Mouse (Mus musculus) heart, postnatal 36 days (tissue): Measurements from ENCODE around the gene Exosc5. TPM values are rescaled to one million over a fixed set of nuclear protein-coding genes. Genes with fewer than 3 reads are reported as not detected.

Source experiments
- DNase-seq, 2 experiments: peaks; one replicate each; pipeline ENCODE4 v3.0.0; 2021 to 2022
- intact Hi-C: fragments of 180-260 bp; cut with DNase I; formaldehyde crosslinking; loops from one replicate; pipeline ENCODE4 v1.15.1; 2025
- total RNA-seq, 2 experiments: library from RNA; stranded (reverse); gene quantifications; 2 replicates each; pipeline ENCODE4 v1.2.3; 2021

The Exosc5 gene
- total RNA-seq, 2 experiments from 2014 or later: 16.0 to 18.9 TPM

DNA sequence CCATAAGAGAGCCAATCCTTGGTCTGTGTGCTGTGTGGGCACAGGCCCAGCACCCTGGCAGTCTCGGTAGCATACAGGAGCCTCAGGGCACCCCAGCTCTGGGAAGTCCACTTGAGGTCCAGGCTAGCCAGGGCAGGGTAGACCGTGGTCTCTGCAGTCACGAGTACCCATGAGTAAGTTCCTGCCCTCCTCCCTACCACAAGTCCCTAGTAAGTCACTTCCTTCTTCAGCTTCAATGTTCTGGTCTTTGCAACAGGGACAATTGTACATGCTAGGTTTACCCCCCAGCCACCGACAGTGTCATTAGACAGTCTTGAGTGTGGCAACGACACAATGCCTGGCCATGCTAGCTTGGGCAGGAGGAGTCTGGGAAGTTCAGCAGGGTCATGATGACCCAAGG lies 26.3 kb upstream of the Exosc5 start:
- intact Hi-C loops: no loop called here
- no peak for DNase-seq

DNA sequence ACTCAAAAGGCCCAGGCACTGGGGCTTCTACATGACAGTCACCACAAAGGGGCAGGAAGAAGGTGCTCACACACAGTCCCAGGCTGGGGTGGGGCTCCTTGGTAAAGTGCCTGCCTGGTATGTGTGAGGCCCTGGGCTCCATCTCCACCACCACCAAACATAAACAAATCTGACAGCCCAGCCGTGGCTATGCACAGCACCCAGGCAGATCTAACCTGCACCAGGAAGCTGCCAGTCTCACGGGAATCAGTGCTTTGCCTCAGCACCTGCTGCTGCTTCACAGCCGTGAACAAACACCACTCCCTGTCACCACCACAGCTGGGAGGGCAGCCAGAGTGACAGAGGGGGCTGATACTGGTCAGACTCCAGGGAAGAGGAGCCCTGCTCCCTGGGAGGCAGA lies 22.6 kb upstream of the Exosc5 start:
- no peak for DNase-seq
- intact Hi-C loops: no loop called here

DNA sequence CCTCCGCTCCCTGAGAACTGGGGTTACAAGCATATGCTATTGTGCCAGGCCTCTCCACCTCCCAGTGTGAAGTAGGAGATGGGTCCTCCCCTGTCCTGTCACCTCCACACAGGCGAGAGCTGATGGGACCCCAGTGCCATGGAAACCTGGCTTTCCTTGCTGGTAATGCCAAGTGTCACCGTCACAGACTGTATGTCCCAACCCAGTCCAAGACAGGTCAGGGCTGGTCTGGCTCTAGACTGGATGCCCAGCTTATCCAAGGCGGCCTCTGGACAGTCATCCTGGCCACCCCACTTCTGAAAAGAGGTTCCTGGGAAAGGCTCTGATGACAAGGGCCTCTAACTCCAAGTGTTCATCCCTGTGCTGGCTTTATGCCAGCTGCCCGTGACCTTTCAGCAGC lies 21.9 kb upstream of the Exosc5 start:
- intact Hi-C loops: no loop called here
- no peak for DNase-seq

DNA sequence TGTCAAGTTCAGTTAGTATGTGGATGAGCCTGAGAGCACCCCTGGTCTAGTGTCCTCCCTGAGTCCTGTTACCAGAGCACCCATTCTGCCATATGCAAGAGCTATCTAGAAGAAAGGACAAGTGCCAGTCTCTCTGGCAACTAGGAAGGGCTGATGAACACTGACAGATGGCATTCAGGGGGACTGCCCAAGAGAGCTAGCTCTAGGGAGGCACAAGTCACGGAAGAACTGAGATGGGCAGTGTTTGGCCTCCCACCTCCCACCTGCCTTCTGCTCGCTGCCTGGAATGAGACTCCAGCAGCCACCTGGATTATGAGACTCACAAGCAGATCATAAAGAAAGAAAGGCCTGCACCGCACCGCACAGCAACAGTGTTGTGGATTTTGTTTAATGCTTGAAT lies 19.2 kb upstream of the Exosc5 start:
- intact Hi-C loops: no loop called here
- DNase-seq: no peak

DNA sequence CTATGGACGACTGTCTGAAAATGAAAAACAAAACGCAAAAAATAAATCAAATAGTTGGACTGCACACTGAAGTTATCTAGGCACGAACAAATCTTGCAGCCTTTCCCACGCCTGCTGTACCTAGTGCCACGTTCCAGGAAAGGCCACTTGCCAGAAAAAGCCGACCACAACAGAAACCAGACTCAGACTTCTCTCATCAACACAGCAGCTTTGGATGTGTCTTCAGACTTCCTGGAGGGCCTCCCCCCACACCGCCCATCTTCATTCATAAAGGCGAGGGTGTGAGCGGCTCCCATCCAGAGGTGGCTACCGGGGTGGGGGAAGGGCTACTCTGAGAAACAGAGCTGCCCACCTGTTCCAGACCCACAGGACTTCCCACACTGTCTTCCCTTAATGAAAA lies 14.8 kb upstream of the Exosc5 start:
- DNase-seq: no peak

DNA sequence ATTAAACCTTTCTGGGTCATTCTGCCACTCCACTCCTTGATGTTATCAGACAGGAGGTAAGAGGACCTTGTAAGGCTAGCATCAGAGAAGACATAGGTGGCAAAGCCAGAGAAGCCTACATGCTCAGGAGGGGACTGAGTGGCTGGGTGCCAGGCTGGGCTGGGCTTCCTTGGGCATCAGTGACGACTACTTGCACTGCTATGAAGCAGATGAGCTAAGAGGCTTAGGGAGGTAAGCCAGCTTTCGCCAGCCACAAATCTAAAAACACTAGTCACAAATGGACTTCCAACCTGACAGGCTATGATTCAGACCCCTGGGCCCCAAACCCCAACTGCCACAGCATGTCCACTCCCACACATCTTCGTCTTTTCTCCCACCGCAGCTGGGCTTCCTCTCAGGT lies 14.3 kb upstream of the Exosc5 start:
- intact Hi-C loops: no loop called here
- no peak for DNase-seq

More for the DNA sequence above, 14.8 kb upstream of the Exosc5 start:
- intact Hi-C loops: no loop called here

DNA sequence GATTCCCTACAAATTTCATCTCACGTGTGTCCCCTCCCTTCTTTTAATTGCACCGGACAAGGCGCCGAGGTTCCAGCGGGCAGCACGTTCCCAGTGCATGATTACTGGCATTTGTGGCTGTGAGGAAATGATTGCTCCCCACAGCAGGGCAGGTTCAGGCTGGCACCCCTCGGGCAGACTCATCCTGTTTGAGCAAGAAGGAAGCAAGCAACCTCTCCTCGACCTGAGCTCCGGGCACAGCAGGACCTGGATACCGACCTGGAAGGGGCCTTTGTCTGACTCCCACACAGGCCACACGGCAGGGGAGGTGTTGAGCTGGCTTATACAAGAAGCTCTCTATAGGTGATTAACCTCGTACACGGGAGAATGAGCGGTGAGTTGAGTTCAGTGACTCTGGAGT lies 13.9 kb upstream of the Exosc5 start:
- intact Hi-C loops: no loop called here
- no peak for DNase-seq

DNA sequence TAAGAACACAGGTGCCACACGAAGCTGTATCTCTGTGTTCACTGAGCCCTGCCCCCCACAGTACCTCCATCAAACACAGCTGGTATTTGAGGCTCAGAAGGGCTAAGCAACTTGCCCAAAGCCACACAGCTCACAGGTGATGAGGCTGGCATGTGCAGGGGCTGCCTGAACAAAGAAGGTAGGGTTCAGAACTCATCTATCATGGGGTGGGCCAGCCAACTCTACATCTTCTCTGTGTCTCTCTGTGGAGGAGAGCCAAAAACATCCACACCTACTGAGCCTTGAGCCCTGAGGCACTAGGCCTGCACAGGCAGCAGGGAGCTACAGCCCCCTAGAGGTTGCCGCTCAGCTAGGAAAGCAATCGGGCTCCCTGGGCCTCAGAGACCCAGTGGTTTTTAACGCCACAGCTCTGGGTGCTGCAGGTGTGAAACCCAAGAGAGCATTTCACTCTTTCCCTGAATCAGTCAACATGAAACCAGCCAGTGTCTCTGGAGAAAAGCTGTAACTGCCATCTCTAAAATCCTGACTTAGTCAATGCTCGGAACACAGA lies 11.3 kb upstream of the Exosc5 start:
- DNase-seq: no peak
- intact Hi-C loops: loop anchor here (2.0 kb wide), 1 partner anchor 19 kb away; no protein-coding TSS in a partner anchor

DNA sequence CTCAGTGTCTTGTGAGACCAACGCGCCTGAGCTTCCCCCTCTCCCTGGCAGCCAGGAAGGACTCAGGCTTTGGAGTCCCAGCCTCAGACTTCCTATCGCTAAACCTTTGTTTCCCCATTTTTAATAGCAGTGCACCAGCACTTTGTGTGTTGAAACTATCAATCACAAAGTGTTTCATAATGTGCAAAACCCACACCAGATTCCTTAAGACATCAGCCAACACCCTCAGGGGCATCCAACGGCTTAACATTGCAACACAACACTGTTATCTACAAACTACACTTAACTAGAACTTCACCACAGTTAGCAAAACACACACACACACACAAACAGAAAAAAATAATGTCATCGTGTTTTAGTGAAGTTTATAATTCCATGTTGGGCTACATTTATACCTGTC lies 9.1 kb upstream of the Exosc5 start:
- DNase-seq: no peak
- intact Hi-C loops: loop anchor here (2.0 to 10.0 kb wide), 2 partner anchors 21 to 575 kb away; partner anchors contain the start of genes Grik5 and Zfp574

DNA sequence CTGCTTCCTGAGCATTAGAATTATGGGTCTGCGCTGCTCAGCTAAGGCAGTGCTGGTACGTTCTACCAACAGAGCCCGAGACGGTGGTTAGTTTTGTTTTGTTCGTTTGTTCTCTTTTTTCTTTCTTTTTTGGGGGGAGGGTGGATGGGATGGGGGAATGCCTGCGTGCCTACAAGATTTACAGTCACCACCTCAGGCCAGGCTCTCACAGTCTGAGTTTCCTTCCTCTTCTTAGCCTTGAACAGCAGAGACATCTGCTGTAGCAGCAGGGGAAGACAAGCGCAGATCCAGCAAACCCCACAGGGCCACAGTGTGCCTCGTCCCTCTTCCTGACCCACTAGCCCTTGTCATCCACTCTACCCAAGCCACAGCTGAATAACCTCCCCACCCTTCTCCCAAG lies 7.7 kb upstream of the Exosc5 start:
- intact Hi-C loops: loop anchor here (10.0 kb wide), 1 partner anchor 576 kb away; the partner anchor contains the start of genes Grik5 and Zfp574
- no peak for DNase-seq

DNA sequence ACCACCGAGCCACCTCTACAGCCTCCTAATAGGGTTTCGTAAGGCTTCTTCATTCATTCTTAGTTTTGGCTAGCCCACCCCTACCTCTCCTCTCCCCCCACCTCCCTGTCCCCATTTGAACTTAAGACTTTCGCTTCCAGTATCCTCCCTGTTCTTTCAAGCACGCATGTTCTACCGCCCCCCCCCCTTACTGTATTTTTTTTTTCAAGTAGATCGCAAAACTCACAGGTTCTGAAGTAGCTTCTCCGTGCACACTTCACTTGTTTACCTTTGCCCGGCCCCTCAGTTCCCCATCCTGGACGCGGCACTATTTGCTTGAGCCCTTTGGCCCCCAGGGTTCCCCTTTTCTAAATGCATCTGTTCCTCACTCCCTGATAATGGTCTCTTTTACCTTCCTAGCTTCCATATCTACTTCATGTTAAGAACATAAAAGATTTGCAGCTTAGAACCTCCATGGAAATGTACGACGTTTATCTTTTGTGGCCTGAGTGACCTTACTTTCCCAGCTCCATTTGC lies 6.7 kb upstream of the Exosc5 start:
- no peak for DNase-seq
- intact Hi-C loops: loop anchor here (10.0 kb wide), 1 partner anchor 578 kb away; the partner anchor contains the start of genes Grik5 and Zfp574

DNA sequence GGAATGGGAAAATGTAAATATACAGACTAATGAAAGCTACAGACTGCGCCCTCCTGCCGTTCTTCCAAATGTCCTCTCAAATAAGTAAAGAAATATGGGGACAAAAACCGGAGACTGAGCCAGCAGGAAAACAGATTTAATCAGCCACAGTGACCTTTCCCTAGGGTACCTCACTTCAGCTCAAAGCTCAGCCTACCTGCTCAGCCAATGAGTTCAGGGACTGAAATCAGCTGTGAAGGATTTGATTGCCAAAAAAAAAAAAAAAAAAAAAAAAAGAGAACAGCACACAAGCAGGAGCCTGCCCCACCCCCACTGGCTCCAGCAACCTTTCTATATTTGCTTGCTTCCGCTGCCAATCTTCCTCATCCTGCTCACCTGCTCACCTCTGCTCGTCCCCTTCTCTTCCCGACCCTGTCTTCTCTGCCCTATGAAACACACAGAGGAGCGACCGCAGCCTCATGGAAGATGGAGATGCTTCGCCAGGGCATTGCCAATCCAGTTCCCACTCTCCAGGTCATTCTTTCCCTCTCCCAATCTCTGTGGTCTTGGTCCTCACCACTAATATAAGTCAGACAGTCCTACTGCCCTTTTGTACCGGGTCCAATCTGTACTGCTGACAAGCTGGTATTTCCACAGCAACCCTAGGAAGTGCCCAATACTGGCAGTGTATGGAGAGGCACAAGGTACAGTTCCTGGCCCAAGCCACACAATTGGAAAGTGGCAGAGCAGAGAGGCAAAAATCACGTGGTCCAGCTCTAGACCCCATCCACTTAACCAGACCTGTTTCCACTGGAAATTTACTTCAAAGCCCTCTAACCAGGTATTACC lies 3.1 kb upstream of the Exosc5 start:
- intact Hi-C loops: loop anchor here (10.0 kb wide), 1 partner anchor 581 kb away; the partner anchor contains the start of genes Grik5 and Zfp574
- no peak for DNase-seq

DNA sequence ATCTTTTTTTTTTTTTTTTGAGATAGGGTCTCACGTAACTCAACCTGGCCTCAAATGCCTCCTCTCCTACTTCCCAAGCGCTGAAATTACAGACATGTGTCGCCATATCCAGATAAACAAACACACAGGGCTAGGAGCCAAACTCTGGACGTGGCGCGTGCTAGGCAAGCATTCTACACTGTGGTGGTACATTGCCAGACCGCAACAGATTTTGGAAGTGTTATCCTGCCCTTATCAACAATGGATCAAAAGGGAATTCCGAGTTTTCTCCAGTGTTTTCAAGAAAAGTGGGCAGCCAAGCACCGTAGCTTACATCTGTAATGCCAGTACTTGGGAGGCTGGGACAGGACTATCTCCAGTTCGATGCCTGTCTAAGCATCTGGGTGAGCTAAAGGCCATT lies 1.2 kb upstream of the Exosc5 start:
- no peak for DNase-seq

DNA sequence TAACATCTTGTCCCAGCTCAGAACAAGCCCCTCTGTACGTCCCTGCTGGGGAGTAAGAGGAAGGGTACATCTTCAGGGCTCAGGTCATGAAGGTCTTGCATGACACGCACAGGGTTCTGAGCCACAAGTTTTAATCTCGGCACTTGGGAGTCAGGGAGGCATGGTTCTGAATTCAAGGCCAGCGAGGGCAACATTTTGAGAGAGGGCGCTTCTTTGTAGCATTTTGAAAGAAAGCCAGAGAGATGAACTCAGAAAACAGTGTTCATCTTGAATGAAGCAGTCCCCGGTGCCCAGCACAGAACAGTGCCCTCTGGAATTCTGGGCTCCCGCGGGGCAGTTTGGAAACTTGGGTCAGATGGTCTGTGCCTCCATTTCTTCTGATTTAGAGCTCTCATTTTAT lies 7.4 kb downstream of the Exosc5 start:
- intact Hi-C loops: no loop called here

More for the DNA sequence above, 1.2 kb upstream of the Exosc5 start:
- intact Hi-C loops: loop anchor here (2.0 to 10.0 kb wide), 2 partner anchors 37 to 583 kb away; partner anchors contain the start of genes Grik5 and Zfp574

DNA sequence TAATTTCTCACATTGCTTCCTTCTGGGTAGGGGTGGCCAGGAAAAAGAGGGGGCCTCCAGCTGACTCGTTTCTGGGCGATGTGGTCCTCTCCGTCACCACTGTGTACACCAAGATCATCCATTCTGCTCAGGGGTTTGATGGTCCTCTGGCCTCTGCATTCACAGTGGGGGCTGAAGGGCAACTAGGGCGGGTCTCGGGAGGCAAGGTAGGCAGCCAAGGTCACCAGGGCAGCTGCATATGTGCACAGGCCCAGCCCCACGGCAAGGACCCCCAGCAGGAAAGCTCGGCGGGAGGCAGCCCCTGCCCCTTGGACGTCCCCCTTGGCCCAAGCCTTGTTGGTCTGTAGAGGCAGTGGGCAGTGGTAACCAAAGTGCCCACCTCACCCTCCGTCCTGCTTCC lies 10.2 kb downstream of the Exosc5 start:
- no peak for DNase-seq
- intact Hi-C loops: no loop called here

More for the DNA sequence above, 7.4 kb downstream of the Exosc5 start:
- DNase-seq: no peak

DNA sequence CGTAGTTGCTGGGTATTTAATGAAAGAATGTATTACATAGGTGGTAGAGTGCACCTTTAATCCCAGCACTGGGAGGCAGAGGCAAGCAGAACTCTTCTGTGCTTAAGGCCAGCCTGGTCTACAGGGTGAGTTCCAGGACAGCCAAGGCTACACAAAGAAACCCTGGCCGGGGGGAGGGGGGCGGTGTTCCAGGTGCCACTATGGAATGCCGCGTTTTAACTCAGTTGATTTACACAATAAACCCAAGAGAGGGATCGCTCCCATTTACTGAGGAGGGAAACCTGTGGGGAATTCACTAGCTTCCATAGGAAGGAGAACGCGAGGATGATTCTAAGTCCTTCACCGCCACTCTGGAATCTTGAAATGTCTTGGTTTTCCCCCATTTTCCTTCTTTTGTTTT lies 10.7 kb downstream of the Exosc5 start:
- intact Hi-C loops: no loop called here

DNA sequence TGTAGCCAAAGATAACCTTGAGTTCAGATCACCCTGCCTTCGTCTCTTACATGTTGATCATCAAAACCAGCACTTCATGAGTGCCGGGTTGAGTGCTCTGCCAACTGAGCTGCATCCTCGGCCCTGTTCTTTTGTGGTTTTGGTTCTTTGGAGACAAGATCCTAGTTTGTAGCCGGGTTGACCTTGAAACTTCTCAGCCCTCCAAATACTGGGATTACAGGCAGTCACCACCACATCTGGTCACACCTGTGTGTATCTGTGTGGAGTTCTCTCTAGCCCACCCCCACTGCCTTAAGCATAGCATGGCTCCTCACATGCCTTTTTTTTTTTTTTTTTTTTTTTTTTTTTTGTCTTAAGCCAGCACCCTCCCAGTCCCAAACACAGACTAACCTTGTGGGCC lies 11.1 kb downstream of the Exosc5 start:
- intact Hi-C loops: no loop called here
- no peak for DNase-seq

More for the DNA sequence above, 10.7 kb downstream of the Exosc5 start:
- DNase-seq: no peak

DNA sequence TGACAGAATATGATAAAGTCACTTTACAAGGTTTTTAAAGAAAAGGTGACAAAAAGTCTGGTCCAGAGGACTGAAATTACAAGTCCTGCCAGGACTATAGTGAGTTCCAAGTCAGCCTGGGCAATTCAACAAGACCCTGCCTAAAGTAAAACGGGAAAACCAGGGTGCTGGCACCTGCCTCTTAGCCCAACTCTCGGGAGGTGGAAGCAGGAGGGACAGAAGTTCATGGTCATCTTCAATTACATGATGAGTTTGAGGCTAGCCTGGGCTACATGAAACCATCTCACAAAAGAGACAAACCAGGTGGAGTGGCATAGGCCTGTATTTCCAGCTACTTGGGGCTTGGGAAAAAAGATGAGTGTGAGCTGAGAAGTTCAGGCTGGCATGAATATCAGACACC lies 12.7 kb downstream of the Exosc5 start:
- intact Hi-C loops: no loop called here

DNA sequence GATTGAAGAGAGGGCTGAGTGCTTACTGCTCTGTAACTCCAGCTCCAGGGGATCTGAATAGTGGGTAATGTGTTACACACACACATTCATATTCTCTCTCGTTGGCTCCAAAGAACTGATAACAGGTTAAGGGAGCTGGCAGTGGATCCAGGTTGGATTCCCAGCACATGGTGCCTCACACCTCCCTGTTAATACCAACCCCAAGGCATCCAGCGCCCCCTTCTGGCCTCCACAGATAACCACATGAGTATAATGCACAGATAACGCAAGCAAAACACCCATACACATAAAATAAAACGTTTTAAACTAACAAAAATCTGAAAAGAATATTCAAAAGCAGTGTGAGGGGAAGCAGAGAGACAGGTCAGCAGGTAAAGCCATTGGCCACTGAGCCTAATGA lies 13.5 kb downstream of the Exosc5 start:
- intact Hi-C loops: no loop called here
- DNase-seq: no peak

More for the DNA sequence above, 12.7 kb downstream of the Exosc5 start:
- DNase-seq: no peak

DNA sequence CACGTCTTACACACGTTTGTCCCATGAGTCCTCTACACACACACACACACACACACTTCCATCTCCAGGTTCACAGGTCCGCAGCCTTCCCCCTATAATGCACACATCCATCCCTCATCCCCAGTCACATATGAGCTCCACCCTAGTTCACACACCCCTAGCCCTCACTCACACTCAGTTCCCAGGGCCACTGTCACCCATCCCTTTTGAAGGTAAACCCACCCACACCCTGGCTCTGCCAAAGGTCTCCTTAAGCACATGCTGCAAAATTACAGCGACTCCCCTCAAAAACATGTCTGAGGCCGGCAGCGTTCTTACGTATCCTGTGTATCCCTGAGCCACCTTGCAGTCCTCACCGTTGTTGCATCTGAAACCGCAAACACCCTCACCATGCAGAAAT lies 15.3 kb downstream of the Exosc5 start:
- intact Hi-C loops: no loop called here
- no peak for DNase-seq

DNA sequence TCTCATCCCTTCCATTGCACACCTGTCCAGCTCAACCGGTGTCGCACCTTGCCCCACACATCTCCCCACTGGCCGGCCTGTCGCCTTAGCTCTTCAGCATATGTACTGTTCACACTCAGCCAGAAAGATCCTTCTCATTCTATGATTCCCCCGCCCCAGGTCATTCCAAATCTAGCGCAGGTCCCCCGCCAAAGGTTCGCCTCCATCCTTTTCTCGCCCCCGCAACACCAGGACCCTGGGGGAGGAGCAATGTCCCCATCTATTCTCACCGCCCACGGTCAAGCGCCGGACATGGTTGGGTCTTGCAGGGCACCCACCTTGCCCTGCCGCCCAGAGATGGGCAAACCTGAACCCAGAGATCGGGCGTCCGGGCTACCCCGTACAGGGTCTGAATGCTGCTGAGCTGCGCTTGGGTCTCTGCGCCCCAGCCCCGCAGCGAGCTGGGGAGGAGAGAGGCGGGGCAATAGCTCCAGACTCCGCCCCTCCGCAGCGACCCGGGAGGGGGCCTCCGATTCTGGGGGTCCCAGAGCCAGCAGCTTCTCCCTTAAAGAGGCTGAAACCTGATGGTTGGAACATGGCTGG lies 15.8 kb downstream of the Exosc5 start, which contains the start of gene Tmem91:
Gene Tmem91 (minus strand): TSS at position 448 of the 582 bp plus-strand sequence.
- intact Hi-C loops: no loop called here

More for the DNA sequence above, 15.8 kb downstream of the Exosc5 start, which contains the start of gene Tmem91:
- no peak for DNase-seq
